Mouse (Mus musculus): ENCODE results near the gene Rbbp5.
"Not testable (repeated sequence)": the region's sequence is repeated elsewhere in the genome, so short reads cannot be mapped to it uniquely, and the experiment has no call there.

Rbbp5 gene

DNA sequence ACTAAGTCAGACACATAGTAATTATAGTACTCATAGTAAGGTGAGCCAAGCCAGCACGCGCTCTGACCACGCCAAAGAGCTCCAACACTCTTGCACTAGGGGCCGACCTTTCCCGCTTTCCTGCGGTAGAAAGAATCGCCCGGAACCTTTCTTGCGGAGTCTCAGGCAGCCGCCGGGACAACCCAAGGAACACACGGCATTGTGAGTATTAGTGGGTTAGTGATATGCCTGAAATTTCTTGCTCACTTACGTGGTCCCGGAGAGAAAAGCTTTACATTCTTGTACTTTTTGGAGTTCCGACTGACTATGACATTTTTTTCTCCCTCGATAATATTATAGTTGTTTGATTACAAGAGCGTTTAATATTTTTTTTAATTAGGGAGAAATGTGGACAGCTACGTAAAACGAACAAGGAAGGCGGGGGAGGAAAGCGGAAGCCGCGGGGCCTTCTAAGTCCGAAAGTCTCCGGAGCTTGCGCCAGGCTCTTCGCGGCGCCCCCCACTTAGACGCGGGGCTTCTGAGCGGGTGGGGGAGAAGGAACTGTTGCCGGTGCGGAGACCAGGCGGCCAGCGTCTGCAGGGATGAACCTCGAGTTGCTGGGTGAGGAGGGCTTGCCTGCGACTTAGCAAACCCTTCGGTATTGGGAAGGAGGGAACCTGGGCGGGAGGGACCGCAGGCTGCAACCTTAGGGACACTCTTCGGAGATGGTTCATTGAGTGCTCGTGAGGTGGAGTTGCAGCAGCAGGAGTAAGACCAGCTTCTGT lies at the start of gene Rbbp5:
Gene Rbbp5, plus strand, starts transcription at position 438 of the 764 bp plus-strand sequence.
- peak; percentile 91 for DNase-seq (ENCODE audit: low spot score in 2 of 2)

DNA sequence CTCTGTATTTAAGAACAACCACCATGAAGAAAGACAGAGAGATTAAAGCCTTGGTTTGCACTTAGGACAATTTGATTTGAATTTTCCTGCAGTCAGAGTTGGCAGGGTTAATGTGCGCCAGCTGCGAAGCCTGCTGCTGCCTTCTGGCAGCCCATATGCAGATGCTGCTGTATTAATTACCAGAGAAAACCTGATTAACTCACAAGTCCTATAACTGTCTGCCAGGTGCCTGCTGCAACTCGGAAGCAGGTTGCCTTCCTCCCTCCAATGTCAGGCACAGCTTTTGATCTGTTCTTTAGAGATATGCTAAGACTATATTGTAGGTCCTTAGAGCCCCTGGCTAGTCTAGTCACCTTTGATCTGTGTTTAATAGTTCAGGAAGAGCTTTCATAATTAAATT lies 46.3 kb upstream of the Rbbp5 start:
- DNase-seq (ENCODE audit: low spot score in 2 of 2), result no peak

DNA sequence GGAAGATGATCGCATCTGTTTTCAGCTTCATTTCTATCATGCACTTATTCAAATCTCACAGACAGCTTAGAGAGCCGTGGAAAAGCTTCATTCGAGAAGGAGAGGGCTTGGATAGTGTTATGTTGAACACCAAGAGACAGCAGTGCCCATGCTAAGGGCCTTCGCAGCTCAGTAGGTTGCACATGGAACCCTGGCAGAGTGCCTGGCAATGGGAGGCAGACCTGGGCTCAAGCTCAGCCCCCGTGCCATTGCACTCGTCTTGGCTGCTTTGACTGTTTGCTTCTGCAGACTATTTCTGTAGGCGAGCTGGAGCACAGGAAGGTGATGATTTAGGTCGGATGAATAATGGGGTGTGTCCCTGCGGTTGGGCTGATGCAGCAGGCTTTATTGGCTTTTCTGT lies 45.4 kb upstream of the Rbbp5 start:
- DNase-seq (ENCODE audit: low spot score in 2 of 2), result no peak

DNA sequence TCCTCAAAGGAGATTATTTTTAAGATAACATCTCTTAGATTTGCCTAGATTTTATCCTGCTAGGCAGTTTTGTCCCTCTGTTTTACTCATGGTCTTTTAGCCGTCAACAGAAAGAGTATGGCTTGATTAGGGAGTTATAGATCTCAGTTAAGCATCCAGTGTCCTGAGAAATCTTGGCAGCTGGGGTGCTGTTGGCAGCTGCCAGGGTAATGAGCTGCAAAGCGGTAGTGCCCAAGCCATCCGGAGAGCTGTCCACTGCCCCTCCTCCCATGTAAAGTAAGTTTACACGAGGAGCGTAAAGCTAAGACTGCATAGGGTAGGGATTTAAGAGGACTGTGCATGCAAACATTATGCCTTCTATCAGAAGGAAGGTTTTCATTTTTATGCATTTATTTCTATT lies 43.8 kb upstream of the Rbbp5 start:
- no peak for DNase-seq (ENCODE audit: low spot score in 2 of 2)

DNA sequence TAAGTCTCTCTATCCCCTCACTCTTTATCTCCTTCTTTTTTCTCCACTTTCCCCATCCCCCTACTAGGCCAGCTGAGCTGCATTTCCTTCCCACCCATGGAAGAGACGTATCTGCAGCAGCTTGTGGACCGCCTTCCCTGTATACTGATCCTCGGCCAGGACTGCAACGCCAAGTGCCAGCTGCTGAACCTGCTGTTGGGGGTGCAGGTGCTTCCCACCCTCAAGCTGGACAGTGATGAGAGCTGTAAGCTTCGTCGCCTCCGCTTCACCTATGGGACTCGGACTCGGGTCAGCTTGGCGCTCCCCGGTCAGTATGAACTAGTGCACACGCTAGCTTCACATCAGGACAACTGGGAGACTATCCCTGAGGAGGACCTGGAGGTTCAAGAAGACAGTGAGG lies 43.1 kb upstream of the Rbbp5 start:
- DNase-seq (ENCODE audit: low spot score in 2 of 2), result no peak

DNA sequence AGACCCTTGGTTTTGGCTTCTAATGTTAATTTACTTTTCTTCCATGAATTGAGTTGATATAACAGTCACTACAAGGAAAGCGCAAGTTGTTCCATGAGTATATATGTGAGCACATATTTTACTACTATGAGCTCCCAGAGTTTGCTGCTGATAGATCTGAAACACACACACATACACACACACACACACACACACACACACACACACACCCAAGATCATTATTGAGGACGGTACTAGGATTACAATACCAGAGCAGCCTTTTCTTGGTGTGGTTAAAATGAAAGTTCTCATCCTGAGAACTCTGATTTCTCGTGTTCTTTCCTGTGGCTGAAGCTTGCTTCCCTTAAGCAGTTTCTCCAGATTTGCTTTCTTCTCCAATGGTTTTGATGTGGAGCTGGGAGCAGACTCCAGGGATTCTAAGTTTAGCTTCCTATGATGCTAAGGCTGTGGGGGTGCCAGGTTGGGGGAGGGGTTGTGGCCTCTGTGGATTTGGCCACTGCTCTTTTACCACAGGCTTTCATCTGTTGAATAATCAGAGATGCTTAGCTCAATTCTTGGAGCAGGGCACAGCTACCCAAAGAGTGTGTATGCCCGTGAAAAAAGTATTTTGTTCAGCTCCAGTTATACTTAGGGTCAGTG lies 40.7 kb upstream of the Rbbp5 start:
- no peak for DNase-seq (ENCODE audit: low spot score in 2 of 2)

DNA sequence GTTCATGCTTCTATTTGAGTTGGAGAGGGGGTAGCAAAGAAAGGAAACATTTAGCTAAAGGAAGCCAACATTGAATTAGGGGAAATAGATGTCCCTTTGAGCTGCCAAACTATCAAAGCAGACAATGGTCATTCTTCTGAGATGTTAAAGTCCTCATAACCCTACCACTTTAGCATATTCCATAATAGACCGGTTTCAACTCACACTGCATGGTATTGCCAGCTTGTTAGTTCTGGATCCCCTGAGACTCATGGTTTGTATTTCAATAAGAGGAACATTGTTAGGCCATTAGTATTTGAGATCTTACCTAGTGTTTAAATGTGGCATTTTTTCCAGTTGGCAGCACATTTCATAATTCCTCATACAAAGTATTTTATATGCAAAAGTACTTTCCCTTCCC lies 40.2 kb upstream of the Rbbp5 start:
- no peak for DNase-seq (ENCODE audit: low spot score in 2 of 2)

DNA sequence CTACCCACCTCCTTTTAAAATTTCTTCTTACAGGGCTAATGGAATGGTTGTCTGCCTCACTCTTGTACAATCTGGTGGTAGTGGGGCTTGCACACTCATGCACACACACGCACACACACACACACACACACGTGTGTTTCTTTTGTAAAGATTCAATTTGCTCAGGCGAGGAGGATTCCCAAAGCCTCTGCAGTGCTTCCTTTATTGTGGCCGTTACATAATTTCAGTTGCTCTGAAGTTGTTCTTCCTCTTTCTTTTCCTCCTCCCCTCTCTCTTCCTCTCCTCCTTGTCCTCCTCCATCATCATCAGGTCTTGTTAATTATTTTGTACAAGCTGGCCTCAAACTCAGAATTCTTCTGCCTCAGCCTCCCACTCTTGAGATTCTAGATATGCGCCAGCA lies 39.8 kb upstream of the Rbbp5 start:
- DNase-seq (ENCODE audit: low spot score in 2 of 2), result no peak

DNA sequence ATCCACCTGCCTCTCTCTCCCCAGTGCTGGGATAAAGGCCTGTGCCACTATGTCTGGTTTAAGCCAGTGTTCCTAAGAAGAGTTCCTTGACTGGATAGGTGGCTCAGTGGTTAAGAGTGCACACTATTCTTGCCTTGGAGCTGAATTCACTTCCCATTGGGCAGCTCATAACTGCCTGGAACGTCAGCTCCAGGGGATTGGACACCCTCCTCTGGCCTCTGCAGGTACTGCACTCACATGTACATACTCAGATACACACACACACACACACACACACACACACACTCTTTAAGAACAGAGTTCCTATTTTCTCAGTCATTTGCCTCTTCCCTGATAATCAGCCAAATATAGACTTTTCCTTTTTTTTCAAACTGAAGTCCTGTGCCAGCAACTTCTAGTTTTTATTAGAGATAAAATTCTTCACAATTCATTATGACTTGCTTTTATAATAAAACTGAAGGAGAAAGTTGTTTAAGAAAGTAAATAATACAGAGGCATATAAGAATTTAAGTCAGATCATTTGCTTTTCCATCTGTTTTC lies 36.2 kb upstream of the Rbbp5 start:
- peak in 1 of 2 experiments; percentile 23 for DNase-seq (ENCODE audit: low spot score in 2 of 2)

DNA sequence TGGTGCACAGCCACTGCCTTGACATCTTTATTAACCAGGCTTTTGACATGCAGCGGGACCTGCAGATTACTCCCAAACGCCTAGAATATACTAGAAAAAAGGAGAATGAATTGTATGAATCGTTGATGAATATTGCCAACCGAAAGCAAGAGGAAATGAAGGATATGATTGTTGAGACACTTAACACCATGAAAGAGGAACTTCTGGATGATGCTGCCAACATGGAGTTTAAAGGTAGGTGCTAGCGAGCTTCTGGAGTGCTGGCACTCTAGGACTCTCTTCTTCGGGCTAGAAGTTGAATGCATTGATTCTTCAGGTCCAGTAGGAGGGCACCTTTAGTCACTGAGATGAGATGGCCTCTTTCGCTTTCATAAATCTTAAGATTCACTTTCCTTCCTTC lies 27.4 kb upstream of the Rbbp5 start:
- DNase-seq (ENCODE audit: low spot score in 2 of 2), result no peak

DNA sequence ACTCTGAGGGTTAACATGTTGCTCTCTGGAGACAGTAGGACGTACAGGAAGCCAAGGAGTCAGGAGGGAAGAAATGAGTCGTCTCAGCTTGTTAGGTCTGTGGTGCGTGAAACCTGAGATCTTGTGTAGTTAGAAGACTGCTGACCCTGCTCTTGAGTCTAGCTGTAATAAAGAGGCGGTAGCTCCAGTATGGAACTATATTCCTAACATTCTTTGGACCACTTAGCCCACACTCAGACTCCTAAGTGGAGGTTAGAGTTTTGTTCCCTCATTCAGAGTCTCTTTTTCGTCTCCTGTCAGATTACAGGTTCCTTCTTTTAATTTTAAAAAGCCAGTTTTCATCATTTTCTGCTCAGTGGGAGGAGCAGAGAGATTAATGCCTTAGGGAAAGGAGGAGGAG lies 12.5 kb upstream of the Rbbp5 start:
- no peak for DNase-seq (ENCODE audit: low spot score in 2 of 2)

DNA sequence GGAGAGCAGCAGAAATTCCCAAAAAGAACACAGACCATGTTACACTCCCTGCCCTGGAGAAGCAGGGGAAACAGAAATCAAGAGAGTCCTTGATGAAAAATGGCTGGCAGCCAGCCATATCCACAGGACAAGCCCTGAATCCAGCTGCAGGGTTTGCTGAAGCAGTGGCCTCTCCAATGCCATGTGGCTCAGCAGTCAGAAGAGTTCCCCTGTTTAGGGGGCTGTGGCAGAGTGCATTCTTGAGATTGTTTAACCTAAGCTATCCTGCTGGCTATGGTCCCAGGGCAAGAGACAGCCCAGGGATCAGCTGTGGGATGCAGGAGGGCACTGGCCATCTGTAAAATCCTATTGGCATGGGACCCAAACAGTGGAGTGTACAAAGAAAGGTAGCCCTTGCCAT lies 8.2 kb upstream of the Rbbp5 start:
- no peak for DNase-seq (ENCODE audit: low spot score in 2 of 2)

DNA sequence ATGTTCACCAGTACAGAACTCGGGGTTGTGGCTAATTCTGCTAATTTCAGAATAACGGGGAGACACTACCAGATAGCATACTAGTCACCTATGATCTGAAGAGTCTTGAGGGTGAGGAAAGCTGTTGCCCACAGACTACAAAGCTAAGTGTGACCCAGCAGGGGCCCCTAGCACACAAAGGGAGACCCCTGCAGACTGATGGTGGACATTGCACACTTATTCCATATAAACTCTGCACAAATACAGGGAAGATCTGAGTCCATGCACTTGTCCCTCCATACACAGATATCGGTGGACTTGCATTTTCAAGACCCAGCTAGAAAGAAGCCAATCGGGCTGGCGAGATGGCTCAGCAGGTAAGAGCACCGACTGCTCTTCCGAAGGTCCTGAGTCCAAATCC lies 7.6 kb upstream of the Rbbp5 start:
- DNase-seq (ENCODE audit: low spot score in 2 of 2), result no peak

DNA sequence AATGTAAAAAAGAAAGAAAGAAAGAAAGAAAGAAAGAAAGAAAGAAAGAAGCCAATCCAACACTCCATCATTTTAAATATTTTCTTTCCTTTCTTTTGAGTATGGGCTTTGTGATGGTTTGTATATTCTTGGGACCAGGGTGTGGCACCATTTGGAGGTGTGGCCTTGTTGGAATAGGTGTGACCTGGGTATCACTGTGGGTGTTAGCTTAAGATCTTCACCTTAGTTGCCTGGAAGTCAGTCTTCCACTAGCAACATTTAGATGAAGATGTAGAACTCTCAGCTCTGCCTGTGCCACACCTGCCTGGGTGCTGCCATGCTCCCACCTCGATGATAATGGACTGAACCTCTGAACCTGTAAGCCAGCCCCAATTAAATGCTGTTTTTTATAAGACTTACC lies 7.1 kb upstream of the Rbbp5 start:
- DNase-seq (ENCODE audit: low spot score in 2 of 2), result not testable (repeated sequence)

DNA sequence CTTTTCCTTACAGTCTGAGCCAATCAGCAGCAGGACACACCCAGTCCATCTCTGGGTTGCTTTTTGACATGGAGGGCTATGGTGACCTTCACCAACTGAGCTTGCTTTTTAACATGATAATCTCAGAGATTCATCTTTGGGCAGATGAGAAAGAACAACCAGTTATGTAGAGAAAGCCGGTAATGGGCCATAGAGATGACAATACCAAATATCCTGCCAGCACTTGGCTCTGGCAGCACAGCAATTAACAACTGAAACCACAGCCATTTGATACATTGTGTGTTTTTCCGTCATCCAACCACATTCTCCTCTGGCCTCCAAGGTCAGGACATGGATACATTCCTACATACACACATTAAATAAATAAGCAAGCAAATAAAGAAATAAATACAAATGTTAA lies 6.1 kb upstream of the Rbbp5 start:
- no peak for DNase-seq (ENCODE audit: low spot score in 2 of 2)

DNA sequence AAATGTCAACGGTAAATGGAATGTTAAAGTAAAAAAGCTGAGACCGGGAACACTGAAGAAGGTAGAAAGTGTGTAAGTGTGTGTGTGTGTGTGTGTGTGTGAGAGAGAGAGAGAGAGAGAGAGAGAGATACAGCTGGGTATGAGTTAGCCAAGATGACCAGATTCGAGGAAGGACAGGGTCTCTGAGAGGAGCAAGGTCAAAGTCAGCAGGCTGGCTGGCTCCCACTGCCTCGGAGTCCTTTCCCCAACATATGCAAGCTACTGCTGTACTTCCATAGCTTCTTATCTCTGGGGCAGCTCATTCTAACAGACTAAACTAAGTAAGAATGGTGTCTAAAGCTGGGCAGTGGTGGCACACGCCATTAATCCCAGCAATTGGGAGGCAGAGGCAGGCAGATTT lies 5.7 kb upstream of the Rbbp5 start:
- no peak for DNase-seq (ENCODE audit: low spot score in 2 of 2)

DNA sequence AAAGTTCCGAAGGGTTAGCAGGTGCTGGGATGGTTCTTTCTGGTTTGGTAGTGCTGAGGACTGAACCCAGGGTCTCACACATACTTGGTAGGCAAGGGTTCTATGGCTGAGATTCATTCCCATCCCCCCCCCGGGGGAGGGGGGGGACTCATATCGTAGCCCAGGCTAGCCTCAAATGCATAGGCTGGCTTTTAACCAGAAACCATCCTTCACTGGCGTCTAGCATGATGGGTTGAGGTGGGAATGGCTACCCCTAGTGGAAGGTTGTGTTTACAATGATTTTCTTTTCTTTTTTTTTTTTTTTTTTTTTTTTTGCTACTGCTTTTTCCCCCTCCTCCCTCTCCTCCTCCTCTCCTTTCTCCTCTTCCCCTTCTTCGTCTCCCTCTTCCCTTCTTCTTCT lies 4.6 kb upstream of the Rbbp5 start:
- DNase-seq (ENCODE audit: low spot score in 2 of 2), result no peak

DNA sequence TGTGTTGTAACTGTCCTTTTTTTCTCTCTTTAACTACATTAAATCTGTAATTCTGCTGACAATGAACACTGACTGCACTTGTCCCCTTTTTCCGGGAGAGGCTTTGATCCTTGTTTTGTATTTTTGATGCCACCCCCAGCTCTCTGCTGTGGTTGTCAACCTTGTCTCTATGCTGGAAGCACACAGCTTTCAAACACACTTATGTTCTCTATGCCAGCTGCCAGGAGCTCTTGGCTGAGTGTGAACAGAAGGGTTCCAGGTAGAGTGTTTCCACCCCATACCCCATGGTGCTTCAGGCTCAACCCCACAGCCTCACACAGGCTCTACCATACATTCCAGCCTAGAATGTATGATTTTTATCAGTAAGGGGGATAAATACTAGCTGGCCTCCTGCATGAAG lies 2.7 kb upstream of the Rbbp5 start:
- no peak for DNase-seq (ENCODE audit: low spot score in 2 of 2)

DNA sequence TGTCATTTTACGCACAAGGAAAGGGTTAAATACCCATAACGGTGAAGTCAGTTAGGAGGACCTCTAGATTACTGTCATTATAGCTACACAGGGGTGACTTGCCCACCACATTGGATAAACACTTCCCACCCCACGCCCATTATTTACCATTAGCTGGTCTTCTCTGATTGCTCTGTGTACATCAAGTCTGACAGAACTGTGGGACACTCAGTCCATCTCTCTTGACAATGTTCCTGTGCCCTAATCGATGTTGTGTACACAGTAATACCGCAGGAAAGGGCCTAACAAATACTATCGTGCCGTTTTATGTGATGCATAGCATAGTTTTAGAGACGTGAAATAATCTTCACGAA lies 614 bp upstream of the Rbbp5 start:
- DNase-seq (ENCODE audit: low spot score in 2 of 2), result no peak

DNA sequence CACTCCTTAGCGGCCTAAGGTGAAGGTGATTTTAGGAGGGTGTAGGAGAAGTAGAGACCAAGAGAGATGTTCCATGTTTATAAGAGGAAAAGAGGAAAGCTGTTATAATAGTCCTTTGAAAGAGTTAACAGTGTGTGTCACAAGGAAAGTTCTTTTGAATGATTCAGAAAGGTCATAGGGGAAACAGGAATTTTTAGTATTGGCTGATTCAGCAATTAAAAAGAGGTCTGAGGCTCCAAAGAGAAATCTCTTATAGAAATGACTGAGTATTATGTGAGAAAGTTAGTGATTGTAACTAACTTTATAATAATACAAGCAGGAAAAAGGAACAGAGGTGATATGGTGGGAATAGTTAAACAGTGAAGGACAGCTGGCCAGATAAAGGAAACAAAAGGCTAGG lies 2.3 kb downstream of the Rbbp5 start:
- no peak for DNase-seq (ENCODE audit: low spot score in 2 of 2)

DNA sequence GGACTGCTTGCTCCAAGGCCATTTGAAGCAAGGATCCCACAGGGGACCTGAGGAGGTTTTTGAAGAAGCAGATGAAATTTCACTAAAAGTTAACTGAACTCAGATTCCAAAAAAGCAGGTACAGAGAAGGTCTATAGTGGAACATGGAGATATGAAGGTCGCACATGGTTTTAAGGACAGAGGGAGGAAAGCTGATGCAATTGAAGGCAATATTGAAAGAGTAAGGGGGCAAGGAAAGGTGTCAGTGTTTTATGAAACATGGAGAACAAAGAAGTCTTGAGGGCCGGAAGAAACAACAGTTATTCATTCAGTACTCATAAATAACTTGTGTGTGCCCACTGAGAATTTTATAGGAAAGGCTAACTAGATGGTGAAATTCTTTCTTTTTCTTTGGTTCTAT lies 4.5 kb downstream of the Rbbp5 start:
- no peak for DNase-seq (ENCODE audit: low spot score in 2 of 2)

DNA sequence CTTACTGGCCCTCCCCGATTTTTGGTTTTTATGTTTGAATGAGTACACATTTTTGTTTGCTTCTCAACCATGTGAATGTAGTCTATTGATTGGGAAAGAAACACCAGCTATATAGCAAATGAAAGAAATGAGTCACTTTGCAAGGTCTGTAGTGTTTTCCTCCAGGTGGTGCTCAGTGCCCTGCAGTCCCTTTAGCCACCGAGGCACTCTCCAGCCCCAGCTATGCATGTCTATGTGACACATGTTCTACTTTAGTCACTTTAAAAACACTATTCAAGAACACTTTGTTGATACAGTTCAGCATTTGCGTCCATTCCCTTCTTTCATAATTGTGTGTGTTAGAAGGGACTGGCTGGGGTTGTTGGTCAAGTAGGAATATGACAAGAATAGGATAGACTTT lies 6.1 kb downstream of the Rbbp5 start:
- no peak for DNase-seq (ENCODE audit: low spot score in 2 of 2)

DNA sequence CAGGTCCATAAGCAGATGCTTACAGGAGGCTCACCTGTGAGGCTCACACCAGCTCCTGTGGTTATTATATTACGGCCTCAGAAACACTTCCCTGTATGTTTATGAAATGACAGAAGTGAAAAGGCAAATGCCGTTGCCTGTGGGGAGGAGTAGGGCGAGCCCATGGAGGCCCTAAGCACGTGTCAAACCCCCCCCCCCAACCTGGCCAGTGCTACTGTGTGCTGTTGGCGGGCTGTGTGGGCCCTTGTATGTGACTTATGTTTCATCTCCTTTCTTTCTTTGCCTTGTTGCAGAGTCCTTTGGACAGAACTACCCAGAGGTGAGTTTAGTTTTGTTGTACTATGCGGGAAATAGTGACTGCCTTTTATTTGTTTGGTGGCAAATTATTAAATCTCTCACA lies 6.6 kb downstream of the Rbbp5 start:
- DNase-seq (ENCODE audit: low spot score in 2 of 2), result no peak

DNA sequence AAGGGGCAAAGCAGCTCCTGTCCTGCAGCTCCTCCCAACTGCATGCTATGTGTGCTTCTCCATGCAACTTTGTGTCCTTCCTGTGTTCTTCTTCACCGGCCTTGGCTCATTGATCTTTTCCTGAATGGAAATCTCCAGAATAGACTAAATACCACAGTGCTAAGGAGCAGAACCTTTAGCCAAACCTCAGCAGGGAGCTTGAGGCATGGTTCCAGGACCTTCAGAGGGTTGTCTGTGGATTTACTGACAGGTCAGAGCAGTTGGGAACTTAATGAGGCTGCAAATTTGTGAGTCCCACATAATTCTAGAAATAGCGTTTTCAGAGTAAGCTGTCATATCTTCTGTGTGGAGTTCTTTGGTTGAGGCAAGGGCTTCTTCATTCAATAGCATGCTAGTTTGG lies 23.4 kb downstream of the Rbbp5 start:
- DNase-seq (ENCODE audit: low spot score in 2 of 2), result no peak

Data from spleen, postnatal 10 days (tissue).